Mouse (Mus musculus): Measurements from ENCODE around the gene Pus7. TPM values are rescaled to one million over a fixed set of nuclear protein-coding genes. Genes with fewer than 3 reads are reported as not detected.
A peak's percentile ranks its signal among the peaks of the same experiment; 100 is the strongest.
"Not testable (repeated sequence)": the region's sequence is repeated elsewhere in the genome, so short reads cannot be mapped to it uniquely, and the experiment has no call there.

Gene Pus7
- total RNA-seq, 2 experiments from 2014 or later: 17.4 to 17.5 TPM

DNA sequence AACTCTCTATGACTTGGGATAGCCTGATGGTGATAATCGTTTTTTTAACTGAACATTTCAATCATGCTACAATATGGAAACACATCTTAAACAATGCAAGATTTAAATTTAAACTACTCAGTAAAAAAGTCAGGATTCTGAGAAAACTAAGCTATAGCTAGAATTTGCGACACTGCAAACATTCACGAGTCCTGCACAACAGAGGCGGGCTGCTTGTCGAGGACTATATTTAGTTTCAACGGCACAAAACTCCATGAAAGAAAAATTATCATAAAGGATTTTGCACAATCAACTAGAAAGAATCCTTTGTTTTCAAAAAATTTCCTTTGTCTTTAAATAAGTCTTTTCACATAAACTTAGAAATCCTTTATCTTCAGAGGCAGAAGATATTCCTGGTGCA lies 21.0 kb downstream of the Pus7 start:
- intact Hi-C loops (cut with DNase I): no loop called here
- DNase-seq (ENCODE audit: low spot score in 2 of 2): no peak

GRCm38 (mm10) chr5:23758633-23759032 lies 24.9 kb downstream of the Pus7 start:
- DNase-seq (ENCODE audit: low spot score in 2 of 2): peak; percentile 40 to 45
- intact Hi-C loops (cut with DNase I): no loop called here

DNA sequence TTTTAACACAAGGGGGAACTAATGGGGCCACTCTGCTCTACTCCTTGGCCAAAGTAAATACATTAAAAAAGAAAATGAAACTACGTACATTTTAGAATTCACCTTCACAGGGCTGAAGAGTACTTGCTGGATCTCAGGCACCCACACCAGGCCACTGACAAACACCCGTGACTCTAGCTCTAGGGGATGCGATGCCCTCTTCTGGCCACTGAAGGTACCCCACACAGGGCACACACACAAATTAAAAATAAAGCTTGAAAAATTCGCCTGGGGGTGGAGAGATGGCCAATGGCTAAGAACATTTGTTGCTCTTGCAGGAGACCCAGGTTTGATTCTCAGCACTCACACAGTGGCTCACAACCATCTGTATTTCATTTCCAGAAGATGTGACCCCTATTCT lies 27.1 kb downstream of the Pus7 start:
- intact Hi-C loops (cut with DNase I): no loop called here
- DNase-seq (ENCODE audit: low spot score in 2 of 2): no peak

- no peak for DNase-seq (ENCODE audit: low spot score in 2 of 2)
- intact Hi-C loops (cut with DNase I): no loop called here
Observed at GRCm38 (mm10) chr5:23755591-23755990, 27.9 kb downstream of the Pus7 start.

DNA sequence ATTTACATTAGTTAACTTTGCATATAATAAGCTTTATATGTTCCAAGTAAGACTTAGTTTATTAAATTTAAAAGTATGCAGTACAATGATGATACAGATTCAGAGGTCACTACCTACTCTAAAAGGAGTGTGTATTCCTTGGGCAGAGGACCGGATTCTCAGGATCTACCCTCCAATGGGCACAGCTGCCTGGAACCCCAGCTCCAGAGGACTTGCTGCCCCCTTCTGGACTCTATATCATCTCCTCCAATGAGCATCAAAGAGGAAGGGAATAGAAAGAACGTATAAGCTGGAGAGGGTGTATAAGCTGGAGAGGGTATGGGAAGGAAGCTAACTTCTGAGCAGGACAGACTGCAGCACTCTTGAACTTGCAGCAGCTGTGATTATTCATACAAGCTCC lies 33.6 kb downstream of the Pus7 start:
- no peak for DNase-seq (ENCODE audit: low spot score in 2 of 2)
- intact Hi-C loops (cut with DNase I): no loop called here

DNA sequence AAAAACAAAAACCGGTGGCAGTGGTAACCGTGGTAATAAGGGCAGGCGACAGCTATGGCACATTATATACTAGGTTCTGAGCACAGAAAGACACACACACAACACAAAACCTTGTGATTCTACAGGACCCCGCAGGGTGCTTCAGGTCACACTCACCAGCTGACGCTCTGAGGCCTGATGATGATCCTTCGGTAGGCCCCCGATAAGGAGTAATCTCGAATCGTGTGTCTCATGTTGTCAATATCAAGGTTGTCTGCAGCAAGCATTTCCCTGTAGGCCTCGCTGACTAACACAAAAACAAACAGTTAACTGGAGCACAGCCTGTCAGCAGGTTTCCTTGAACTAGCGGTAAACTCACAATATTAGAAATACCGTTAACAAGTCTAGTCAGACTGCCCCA lies 40.2 kb downstream of the Pus7 start:
- intact Hi-C loops (cut with DNase I): no loop called here

DNA sequence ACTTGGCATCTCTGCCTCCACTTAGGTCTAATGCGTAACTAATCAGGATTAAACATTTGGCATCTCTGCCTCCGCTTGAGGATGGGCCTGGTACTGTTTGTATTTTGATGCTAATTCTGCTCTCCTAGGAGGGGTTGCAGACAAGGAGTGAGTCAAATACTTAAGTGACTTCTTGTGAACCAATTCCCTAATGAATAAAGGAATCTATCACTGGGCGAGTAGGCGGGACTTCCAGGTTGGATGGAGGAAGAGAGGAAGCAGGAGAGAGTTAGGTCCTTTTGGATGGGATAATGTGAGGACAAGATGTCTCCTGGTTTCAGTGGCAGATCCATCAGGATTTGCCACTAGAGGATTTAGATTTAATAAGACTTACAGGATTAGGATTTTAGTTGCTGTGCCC lies 46.4 kb downstream of the Pus7 start:
- DNase-seq (ENCODE audit: low spot score in 2 of 2): no peak
- intact Hi-C loops (cut with DNase I): no loop called here

More for the DNA sequence above, 40.2 kb downstream of the Pus7 start:
- DNase-seq (ENCODE audit: low spot score in 2 of 2): no peak

DNA sequence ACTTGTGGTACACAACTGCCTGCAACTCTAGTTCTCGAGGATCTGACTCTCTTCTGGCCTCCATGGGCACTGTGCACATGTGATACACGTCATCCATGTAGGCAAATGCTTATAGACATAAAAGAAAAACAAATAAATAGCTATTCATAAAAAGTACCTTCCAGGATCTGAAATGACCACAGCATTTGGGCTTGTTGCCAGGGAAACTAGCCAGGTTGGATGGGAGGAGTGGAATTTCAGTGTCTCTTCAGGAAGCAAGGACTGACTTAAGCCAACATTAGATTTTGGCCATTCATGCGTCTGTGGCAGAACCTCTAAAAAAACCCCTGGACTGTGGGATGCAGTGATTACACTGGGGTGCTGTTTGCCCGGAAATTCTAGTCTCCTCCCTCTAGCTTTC lies 47.1 kb downstream of the Pus7 start:
- intact Hi-C loops (cut with DNase I): no loop called here
- no peak for DNase-seq (ENCODE audit: low spot score in 2 of 2)

DNA sequence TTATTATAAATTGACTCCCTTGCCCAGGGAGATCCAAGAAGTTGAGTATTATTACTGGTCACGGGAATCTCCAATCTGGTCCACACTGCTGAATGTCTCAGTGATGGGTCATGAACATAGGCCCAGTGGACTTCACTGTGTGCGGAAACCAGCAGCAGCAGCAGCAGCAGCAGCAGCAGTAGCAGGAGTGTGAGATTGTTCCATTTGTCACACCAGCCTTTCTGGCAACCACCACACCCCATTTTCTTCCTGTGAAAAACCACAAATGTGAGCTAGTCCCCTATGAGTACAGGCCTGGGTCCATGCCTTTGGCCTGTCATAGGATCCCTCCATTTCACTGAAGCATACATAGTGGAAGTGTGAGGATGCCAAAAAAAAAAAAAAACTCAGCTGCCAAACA lies 61.6 kb downstream of the Pus7 start:
- intact Hi-C loops (cut with DNase I): no loop called here
- DNase-seq (ENCODE audit: low spot score in 2 of 2): no peak

GRCm38 (mm10) chr5:23718881-23719328 lies 64.6 kb downstream of the Pus7 start:
- DNase-seq (ENCODE audit: low spot score in 2 of 2): no peak
- intact Hi-C loops (cut with DNase I): no loop called here

DNA sequence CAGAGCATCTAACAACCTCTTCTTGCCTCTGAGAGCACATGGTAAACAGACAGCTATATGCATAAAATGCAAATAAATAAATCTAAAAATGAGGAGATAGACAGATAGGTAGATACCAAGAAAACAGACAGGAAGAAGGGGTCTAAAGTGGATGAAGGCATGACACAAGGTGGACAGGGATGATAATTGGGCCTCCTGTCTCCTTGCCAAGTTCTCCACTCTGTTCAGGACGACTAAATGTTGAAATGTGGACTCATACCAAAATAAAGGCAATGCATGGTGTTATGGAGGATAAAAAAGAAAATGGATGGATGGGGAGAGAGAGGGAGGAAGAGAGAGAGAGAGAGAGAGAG lies 65.4 kb downstream of the Pus7 start:
- intact Hi-C loops (cut with DNase I): no loop called here
- no peak for DNase-seq (ENCODE audit: low spot score in 2 of 2)

DNA sequence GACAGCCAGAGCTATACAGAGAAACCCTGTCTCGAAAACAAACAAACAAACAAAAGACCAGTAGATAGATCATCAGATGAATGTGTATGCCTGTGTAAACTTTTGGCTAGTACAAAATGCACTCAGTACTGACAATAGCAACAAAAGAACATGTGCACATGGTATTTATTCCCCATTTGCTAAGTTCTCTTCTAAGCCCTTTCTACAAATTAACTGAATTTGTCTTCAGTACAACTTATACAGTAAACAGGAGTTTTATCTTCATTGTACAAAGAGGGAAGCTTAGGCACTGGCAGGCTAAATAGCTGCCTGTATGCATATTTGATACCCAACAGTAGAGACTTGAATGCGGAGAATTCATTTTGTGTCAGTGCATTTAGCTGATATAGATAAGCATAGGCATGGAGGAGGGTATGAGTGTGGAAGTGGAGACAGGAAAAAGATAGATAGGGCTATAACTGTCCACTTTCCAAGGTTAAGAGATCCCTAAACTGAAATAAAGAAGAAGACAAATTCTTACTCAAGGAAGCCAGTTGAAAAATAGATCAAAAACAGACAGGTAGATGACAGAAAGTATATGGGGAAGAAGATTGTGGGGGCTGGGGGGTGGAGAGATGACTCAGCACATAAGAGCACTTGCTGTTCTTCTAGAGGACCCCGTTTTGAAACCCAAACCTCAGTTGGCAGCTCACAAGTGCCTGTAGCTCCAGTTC lies 65.9 kb downstream of the Pus7 start:
- intact Hi-C loops (cut with DNase I): no loop called here
- no peak for DNase-seq (ENCODE audit: low spot score in 2 of 2)

DNA sequence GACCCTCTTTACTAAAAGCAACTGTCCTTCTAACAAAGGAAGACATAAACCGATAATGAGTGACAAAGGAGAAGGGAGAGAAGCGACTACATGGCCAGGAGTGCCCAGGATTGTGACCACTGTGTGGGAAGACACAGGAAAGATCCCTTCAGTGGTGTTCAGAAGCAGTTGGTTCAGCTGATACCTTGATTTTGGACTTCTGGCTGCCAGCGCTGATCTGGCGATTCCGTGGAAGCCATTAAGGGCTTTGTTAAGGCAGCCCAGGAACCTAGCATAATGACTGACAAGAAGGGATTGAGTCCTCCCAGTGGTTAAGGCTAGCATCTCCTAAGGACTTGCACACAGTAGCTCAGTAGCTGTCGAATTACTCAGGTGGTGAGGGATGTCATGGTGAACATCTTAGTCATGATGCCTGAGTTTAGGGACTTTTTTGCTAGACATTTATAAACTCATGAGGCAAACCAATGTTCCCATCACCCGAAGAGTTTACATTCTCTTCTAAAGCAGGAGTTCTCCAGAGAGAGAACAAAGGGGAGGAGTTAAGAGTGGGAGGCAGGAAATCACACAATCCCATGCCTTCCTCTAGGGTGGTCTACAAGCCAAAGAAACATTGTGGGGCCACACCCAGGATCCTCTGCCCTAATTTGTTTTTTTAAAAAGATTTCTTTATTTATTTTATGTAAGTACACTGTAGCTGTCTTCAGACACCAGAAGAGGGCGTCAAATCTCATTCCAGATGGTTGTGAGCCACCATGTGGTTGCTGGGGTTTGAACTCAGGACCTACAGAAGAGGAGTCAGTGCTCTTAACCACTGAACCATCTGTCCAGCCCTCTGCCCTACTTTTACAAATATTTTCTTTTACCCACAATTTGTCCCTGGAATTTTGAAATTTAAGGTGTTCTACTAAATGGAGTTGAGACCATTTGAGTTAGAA lies 69.8 kb downstream of the Pus7 start:
- DNase-seq (ENCODE audit: low spot score in 2 of 2): no peak
- intact Hi-C loops (cut with DNase I): no loop called here

DNA sequence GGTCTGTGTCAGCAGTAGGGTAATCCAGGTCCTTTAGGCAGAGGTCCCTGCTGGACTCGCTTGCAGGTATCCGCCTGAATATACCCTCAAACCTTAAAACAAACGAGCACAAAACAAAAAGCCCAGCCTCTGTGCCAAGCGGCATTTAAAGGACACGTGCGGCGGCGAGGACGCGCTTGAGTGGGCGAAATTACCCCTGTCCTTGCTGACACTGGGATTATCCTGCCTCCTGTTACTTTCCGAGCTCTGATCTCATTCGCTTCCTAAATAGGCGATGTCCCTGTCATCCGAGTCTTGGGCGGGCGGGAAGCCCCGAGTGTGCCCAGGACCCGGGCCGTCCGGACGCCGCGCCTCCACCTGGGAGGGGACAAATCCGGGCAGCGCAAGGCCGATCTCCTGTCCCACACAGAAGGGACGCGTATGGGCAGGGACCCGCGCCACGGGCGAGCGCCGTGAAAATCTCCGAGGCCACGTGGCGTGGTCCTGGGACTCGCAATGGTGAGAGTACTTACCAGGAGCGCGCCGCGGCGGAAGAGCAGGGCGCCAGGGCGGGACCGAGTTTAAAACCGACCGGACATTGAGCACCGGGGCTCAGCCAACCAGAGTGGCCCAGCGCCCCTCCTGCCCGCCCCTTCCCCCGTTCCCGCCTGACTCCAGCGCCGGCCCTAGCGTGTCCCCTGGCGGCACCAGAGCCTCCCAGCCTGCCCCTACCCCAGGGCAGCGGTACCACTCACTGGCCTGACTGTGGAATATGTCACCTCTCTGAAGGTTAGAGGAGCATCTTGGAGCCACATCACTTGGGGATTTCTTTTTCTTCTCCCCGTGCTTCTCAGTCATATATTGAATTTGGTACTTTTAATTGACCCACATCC lies 71.1 kb downstream of the Pus7 start:
- DNase-seq (ENCODE audit: low spot score in 2 of 2): peak; percentile 40 to 58
- intact Hi-C loops (cut with DNase I): no loop called here

DNA sequence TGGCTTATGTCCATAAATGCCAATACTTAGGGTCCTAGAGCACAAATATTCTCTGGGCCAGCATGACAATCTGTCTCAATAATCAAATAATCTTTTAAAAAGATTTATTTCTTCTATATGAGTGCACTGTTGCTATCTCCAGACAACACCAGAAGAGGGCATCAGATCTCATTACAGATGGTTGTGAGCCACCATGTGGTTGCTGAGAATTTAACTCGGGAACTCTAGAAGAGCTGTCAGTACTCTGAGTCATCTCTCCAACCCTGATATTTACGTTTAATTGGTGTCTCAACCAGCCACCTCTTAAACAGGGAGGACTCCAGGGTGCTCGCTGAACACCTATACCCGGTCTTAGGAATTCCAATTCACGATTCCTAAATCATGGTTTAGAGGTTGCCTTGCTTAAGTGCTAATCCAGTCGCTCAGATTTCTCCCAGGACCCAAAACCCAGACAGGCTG lies 71.8 kb downstream of the Pus7 start:
- intact Hi-C loops (cut with DNase I): not testable (repeated sequence)
- peak; percentile 43 to 62 for DNase-seq (ENCODE audit: low spot score in 2 of 2)

- intact Hi-C loops (cut with DNase I): no loop called here
- no peak for DNase-seq (ENCODE audit: low spot score in 2 of 2)
Observed at GRCm38 (mm10) chr5:23711244-23711643, 72.3 kb downstream of the Pus7 start.

DNA sequence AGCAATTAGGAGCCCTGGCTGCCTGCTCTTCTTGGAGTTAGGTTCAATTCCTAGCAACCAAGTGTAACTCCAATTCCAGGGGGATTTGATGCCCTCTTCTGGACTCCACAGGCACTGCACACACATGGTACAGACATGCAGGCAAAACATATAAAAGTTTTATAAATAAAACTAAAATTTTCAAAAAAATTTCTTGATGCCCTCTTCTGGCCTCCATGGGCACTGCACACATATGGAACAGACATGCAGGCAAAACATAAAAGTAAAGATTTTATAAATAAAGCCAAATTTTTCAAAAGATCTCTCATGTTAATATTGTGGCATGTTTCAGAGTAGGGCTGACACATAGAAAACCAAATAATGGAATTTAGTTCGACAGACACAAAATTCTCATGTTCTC lies 73.8 kb downstream of the Pus7 start:
- DNase-seq (ENCODE audit: low spot score in 2 of 2): peak in 1 of 2 experiments; percentile 25
- intact Hi-C loops (cut with DNase I): no loop called here

- intact Hi-C loops (cut with DNase I); DNase-seq (ENCODE audit: low spot score in 2 of 2): not testable (repeated sequence)
Observed at GRCm38 (mm10) chr5:23706601-23707597, 76.6 kb downstream of the Pus7 start.

DNA sequence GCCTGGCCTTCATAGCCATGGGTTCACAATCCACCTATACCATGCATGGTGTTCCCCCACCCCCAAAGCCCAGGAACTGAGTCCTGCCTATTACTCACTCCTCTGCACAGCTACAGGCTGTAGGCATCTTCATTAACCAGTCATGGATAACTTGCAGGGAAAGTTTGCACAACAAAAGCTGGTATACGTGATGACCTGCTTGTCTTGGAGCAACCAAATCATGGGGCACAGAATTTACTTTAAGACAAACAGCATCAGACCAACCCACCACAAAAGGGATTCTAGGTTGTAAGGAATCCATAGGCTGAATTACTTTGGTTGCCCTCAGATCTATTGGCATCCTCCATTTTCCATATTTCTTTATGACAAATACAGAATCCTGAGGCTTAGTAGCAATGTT lies 86.1 kb downstream of the Pus7 start:
- intact Hi-C loops (cut with DNase I): no loop called here
- DNase-seq (ENCODE audit: low spot score in 2 of 2): no peak

Measured in left cerebral cortex, postnatal 14 days (tissue).